Mouse (Mus musculus) lung, postnatal 0 days (tissue): ENCODE results near the gene Zfp710. TPM values are rescaled to one million over a fixed set of nuclear protein-coding genes. Genes with fewer than 3 reads are reported as not detected.

ENCODE experiments used
- ATAC-seq: fragments of 200-750 bp; cut with Nextera tagmentation; 2 replicates; pipeline ENCODE4 v1.8.0; 2017; ENCODE audit warnings: moderate library complexity
- DNase-seq: peaks from one replicate; pipeline ENCODE4 v3.0.0-alpha.2; 2016; ENCODE audit warnings: low spot score
- H3K27ac ChIP-seq: fragments of 300-500 bp; sonication (generic); 2 replicates; pipeline ENCODE4 v1.5.1; 2014; ENCODE audit warnings: antibody characterized with exemption, mild to moderate bottlenecking, low read length, mixed read lengths
- H3K27me3 ChIP-seq: fragments of 300-500 bp; sonication (generic); replicated peaks from 2 replicates; pipeline ENCODE4 v1.6.1; 2014; ENCODE audit warnings: low read length, mixed read lengths; ENCODE audit not compliant: insufficient read depth
- H3K36me3 ChIP-seq: fragments of 300-500 bp; sonication (generic); 2 replicates; pipeline ENCODE4 v1.6.1; 2014; ENCODE audit warnings: low read length, mixed read lengths; ENCODE audit not compliant: insufficient read depth
- H3K4me1 ChIP-seq: fragments of 300-500 bp; sonication (generic); 2 replicates; pipeline ENCODE4 v1.6.1; 2014; ENCODE audit warnings: antibody characterized with exemption, low read depth, low read length, mixed read lengths; ENCODE audit not compliant: insufficient read depth
- H3K4me2 ChIP-seq: fragments of 300-500 bp; sonication (generic); replicated peaks from 2 replicates; pipeline ENCODE4 v1.6.1; 2014; ENCODE audit warnings: low read depth, mild to moderate bottlenecking, low read length, moderate library complexity, mixed read lengths
- H3K4me3 ChIP-seq: fragments of 300-500 bp; sonication (generic); 2 replicates; pipeline ENCODE4 v1.5.1; 2014; ENCODE audit warnings: low read depth, low read length
- H3K9ac ChIP-seq: fragments of 300-500 bp; sonication (generic); replicated peaks from 2 replicates; pipeline ENCODE4 v1.6.1; 2014; ENCODE audit warnings: low read depth, mild to moderate bottlenecking
- H3K9me3 ChIP-seq: fragments of 300-500 bp; sonication (generic); 2 replicates; pipeline ENCODE4 v1.6.1; 2016; ENCODE audit warnings: low read length, mixed read lengths
- CTCF ChIP-seq: IDR thresholded peaks from 2 replicates; pipeline ENCODE4 v1.5.1; 2016; ENCODE audit warnings: antibody characterized with exemption, mild to moderate bottlenecking
- EP300 ChIP-seq: IDR thresholded peaks from 2 replicates; pipeline ENCODE4 v1.6.1; 2016; ENCODE audit warnings: antibody characterized with exemption, mild to moderate bottlenecking, control low read depth
- WGBS: fragments of 180-500 bp; shearing (Covaris S2); extraction: QIAGEN DNeasy Blood & Tissue Kit; methylation state at CpG from one replicate; pipeline ENCODE4 v1.1.7; 2014; 5-methylcytosine and 5-hydroxymethylcytosine counted together
- polyA plus RNA-seq: library from polyadenylated mRNA; unstranded; fragments of >200 nt; fragmentation: Nextera tagmentation; extraction: Ambion mirVana; gene quantifications from 2 replicates; pipeline ENCODE4 v1.2.1, GENCODE M21; 2015

The Zfp710 gene
- polyA plus RNA-seq, 1 experiment from 2014 or later, result 11.1 TPM

- TF ChIP-seq EP300 (no peak), CTCF (no peak)
- Histone ChIP-seq H3K4me2 (no peak overlapping the region), H3K27me3 (no peaks in the 10 kb centered on the region), H3K36me3 (no peaks in the 10 kb centered on the region), H3K9me3 (0 out of 2 replicates have a peak, but pooled peaks cover 3% of the 10 kb centered on the region), H3K4me3 (no peak overlapping the region), H3K27ac (peak overlapping the region; percentile 82), H3K4me1 (peaks cover 7% of the 10 kb centered on the region; the same call in 1 of the 2 replicates), H3K9ac (no peak overlapping the region)
- 33% methylated on average over 1 of the region's 1 CpGs for WGBS
- DNase-seq (no peak), ATAC-seq (peak; percentile 47)
Observed at GRCm38 (mm10) chr7:80135173-80135532, 110.5 kb downstream of the Zfp710 start.

GRCm38 (mm10) chr7:80138375-80138774, 113.8 kb downstream of the Zfp710 start:
- no peak for DNase-seq
- no peak overlapping the region for H3K4me3 ChIP-seq
- H3K36me3 ChIP-seq, result no peaks in the 10 kb centered on the region
- TF ChIP-seq CTCF (no peak), EP300 (no peak)
- H3K4me2 ChIP-seq, result no peak overlapping the region
- H3K9me3 ChIP-seq, result 0 out of 2 replicates have a peak, but pooled peaks cover 3% of the 10 kb centered on the region
- no peak overlapping the region for H3K27ac ChIP-seq
- H3K9ac ChIP-seq, result no peak overlapping the region
- H3K4me1 ChIP-seq, result peaks cover 7% of the 10 kb centered on the region; the same call in 1 of the 2 replicates
- H3K27me3 ChIP-seq, result no peaks in the 10 kb centered on the region
- 70% methylated on average over 1 of the region's 1 CpGs for WGBS
- ATAC-seq, result no peak

- H3K4me2 ChIP-seq, result no peak overlapping the region
- no peaks in the 10 kb centered on the region for H3K27me3 ChIP-seq
- H3K9me3 ChIP-seq, result 0 out of 2 replicates have a peak, but pooled peaks cover 3% of the 10 kb centered on the region
- H3K4me1 ChIP-seq, result no peaks in the 10 kb centered on the region
- TF ChIP-seq EP300, result no peak
- TF ChIP-seq CTCF, result peak; percentile 89
- ATAC-seq, result peak; percentile 87
- DNase-seq, result peak; percentile 88
- H3K9ac ChIP-seq, result no peak overlapping the region
- H3K4me3 ChIP-seq, result no peak overlapping the region
- H3K36me3 ChIP-seq, result no peaks in the 10 kb centered on the region
- no peak overlapping the region for H3K27ac ChIP-seq
- 10% methylated on average over 9 of the region's 9 CpGs for WGBS
Observed at GRCm38 (mm10) chr7:80140815-80141214, 116.2 kb downstream of the Zfp710 start.

Other genes with a start within 250 kb of the Zfp710 start
- 0.11 and 0.21 TPM in 2 replicates for gene Mesp1, start 231.0 kb upstream of the Zfp710 start, polyA plus RNA-seq
- 0.92 and 0.99 TPM in 2 replicates for gene Mesp2, start 214.1 kb upstream of the Zfp710 start, polyA plus RNA-seq
- gene Anpep, start 163.8 kb upstream of the Zfp710 start, polyA plus RNA-seq, result 11.6 TPM in 2 replicates
- 11.8 and 12.0 TPM in 2 replicates for gene Ap3s2, start 104.2 kb upstream of the Zfp710 start, polyA plus RNA-seq
- gene Arpin, start 89.5 kb upstream of the Zfp710 start, polyA plus RNA-seq, result 22.6 and 25.1 TPM in 2 replicates
- 296 and 298 TPM in 2 replicates for gene Idh2, start 90.6 kb downstream of the Zfp710 start, polyA plus RNA-seq
- gene Sema4b, start 162.0 kb downstream of the Zfp710 start, polyA plus RNA-seq, result 11.6 and 11.8 TPM in 2 replicates
- 108 and 123 TPM in 2 replicates for gene Cib1, start 208.0 kb downstream of the Zfp710 start, polyA plus RNA-seq
- gene Gdpgp1, start 208.1 kb downstream of the Zfp710 start, polyA plus RNA-seq, result 2.6 and 2.8 TPM in 2 replicates
- 1.9 and 2.1 TPM in 2 replicates for gene Ttll13, start 221.6 kb downstream of the Zfp710 start, polyA plus RNA-seq
- gene Ngrn, start 236.4 kb downstream of the Zfp710 start, polyA plus RNA-seq, result 40.8 and 46.0 TPM in 2 replicates
- 2.8 and 3.4 TPM in 2 replicates for gene Vps33b, start 244.8 kb downstream of the Zfp710 start, polyA plus RNA-seq